Mouse (Mus musculus): Measurements from ENCODE around the gene Vmn2r88. TPM values are rescaled to one million over a fixed set of nuclear protein-coding genes. Genes with fewer than 3 reads are reported as not detected.
A peak's percentile ranks its signal among the peaks of the same experiment; 100 is the strongest.
"Not testable (repeated sequence)": the region's sequence is repeated elsewhere in the genome, so short reads cannot be mapped to it uniquely, and the experiment has no call there.

Vmn2r88 gene
- not detected in 2 replicates for total RNA-seq (2017)

- no peak for ATAC-seq (replicated peaks; ENCODE audit: low read depth, poor library complexity, severe bottlenecking)
Observed at GRCm38 (mm10) chr14:51410520-51410919, at the start of gene Vmn2r88. Gene Vmn2r88 (plus strand): TSS chr14:51410820.

GRCm38 (mm10) chr14:51361456-51361855, 49.2 kb upstream of the Vmn2r88 start, which contains the start of gene Gm7247:
Gene Gm7247 (plus strand): TSS chr14:51361756.
- no peak for ATAC-seq (replicated peaks; ENCODE audit: low read depth, poor library complexity, severe bottlenecking)

- no peak for ATAC-seq (replicated peaks; ENCODE audit: low read depth, poor library complexity, severe bottlenecking)
Observed at GRCm38 (mm10) chr14:51382805-51383204, 27.8 kb upstream of the Vmn2r88 start.

DNA sequence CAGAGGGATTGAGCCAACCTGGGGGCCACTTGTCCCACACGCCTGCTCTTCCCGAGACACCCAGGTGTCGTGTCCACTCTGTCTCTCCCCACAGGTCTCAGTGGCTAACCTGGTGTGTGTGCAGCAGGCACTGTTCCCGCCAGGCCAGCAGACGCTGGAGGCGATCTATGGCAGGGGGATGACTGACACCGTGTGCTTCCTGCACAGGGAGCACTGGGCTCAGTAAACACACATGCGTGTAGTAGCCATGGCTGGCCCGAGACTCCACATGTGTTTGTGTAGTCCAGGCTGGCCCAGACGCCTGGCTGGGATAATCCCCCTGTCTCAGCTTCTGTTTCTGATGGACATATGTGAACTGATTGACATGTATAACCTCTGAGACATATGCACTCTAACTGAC, 26.3 kb upstream of the Vmn2r88 start:
- ATAC-seq (replicated peaks; ENCODE audit: low read depth, poor library complexity, severe bottlenecking) = no peak; the same call in 1 of the 2 replicates

- ATAC-seq (replicated peaks; ENCODE audit: low read depth, poor library complexity, severe bottlenecking) = peak; percentile 45
Observed at GRCm38 (mm10) chr14:51385741-51386140, 24.9 kb upstream of the Vmn2r88 start.

DNA sequence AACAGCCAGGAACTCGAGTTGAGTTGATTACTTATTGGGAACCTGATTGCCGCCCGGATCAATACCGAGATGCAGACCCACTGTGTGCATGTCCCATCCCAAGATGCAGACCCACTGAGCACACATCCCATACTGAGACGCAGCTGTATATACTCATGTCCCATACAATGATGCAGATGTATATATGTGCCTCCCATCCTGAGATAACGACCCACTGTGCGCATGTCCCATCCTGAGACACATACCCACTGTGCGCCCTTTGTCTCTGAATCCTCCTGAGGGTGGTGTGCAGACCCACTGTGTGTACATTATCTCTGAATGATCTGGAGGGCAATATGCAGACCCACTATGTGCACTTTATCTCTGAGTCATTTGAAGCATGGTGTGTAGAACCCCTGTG, 22.9 kb upstream of the Vmn2r88 start:
- ATAC-seq (replicated peaks; ENCODE audit: low read depth, poor library complexity, severe bottlenecking) = peak; percentile 26; the same call in 1 of the 2 replicates

- peak; percentile 46 for ATAC-seq (replicated peaks; ENCODE audit: low read depth, poor library complexity, severe bottlenecking)
Observed at GRCm38 (mm10) chr14:51388222-51388621, 22.4 kb upstream of the Vmn2r88 start.

- no peak for ATAC-seq (replicated peaks; ENCODE audit: low read depth, poor library complexity, severe bottlenecking)
Observed at GRCm38 (mm10) chr14:51423885-51424284, 13.3 kb downstream of the Vmn2r88 start.

DNA sequence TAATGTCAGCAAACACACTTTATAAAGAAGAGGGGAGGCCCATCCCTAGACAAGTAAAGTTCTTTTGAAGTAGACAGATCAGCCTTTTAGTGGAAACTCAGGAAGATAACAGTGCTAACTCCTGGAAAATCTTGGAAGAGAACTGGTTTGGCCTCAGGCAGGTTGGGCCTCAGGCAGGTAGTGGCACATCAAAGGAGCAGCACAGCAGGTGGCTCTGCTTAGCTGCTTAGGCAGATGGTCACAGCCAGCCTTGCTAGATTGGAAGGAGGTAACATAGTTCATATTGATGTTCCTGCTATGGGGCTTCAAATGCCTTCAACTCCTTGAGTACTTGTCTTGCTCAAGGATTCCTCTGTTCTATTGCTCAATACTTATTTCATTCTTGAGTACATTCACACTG, 19.5 kb downstream of the Vmn2r88 start:
- ATAC-seq (replicated peaks; ENCODE audit: low read depth, poor library complexity, severe bottlenecking) = not testable (repeated sequence)

DNA sequence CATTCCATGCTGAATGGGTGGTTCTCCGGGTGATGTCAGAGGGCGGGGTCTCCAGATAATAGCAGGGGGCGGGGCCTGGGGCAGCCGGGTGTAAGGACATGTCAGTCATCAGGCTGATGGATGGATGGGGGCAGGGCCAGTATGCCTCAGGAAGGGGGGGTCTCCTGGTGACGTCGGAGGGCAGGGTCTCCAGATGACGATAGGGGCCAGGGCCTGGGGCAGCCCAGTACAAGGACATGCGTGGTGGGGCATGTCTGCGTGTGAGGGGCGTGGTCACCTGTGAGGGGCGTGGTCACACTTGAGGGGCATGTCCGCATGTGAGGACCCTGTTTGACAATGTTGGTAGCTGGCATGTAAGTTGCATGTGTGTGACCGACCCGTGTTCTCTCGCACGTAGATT, 23.9 kb downstream of the Vmn2r88 start:
- ATAC-seq (replicated peaks; ENCODE audit: low read depth, poor library complexity, severe bottlenecking) = no peak

DNA sequence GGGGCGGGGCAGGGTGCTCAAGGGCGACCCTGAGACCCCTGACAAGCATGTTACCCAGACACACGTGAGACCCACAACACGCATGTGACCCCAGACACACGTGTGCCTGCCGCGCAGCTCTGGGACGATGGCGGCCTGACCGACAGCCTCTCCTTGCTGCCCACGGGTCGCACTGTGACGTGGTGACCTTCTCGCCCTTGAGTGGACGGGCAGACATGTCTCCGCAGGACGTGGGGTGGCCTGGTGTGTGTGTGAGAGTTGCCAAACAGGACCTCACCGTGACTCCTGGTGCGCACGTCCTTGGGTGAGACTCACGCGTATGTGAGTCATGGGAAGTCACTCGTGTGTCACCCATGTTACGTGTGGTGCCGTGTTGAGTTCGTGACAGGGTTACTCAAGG, 24.4 kb downstream of the Vmn2r88 start:
- ATAC-seq (replicated peaks; ENCODE audit: low read depth, poor library complexity, severe bottlenecking) = no peak

DNA sequence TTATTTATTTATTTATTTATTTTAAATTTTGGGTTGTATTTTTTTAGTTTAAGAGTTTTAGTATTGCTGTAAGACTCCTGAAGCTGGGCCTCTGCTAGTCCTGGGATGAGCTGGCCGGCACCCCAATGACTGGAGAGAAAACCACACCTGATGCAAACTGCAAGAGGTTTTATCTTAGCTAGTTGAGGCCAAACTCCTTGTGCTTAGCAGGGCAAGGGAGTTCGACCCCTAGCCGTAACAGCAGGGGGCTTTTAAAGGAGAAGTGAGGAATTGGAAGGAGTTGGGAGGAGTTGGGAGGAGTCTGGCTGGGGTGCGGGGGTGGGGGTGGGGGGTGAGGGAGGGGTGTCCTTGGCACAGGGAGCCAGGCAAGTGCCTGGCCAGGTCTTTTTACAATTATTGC, 28.3 kb downstream of the Vmn2r88 start:
- no peak for ATAC-seq (replicated peaks; ENCODE audit: low read depth, poor library complexity, severe bottlenecking)

DNA sequence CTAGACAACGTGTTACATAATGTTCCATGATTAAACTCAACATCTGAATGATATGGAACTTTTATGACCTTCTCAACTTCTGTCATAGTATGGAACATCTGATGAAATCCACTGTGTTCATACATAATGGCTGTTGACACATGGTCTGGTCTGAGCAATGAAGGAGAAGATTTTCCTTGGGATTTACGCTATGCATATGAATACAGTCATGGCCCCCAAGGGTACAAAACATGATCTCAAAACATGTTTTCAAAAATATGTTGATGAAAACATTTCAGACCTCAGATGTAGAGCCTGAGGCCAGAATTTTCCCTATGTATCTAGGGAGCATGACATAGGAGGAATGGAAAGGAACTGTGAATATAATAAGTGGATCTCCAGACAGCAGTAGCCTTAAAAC, 40.9 kb downstream of the Vmn2r88 start, which contains the start of gene Vmn2r89:
TSS of gene Vmn2r89 (plus strand) at position 301 of the 400 bp plus-strand sequence.
- ATAC-seq (replicated peaks; ENCODE audit: low read depth, poor library complexity, severe bottlenecking) = not testable (repeated sequence)

Other genes with a start within 250 kb of the Vmn2r88 start
- gene Rnase2b, start 248.6 kb upstream of the Vmn2r88 start, total RNA-seq (2017) = not detected in 2 replicates
- not detected in 2 replicates for gene Ang2, start 211.7 kb upstream of the Vmn2r88 start, total RNA-seq (2017)
- gene Ear14, start 207.4 kb upstream of the Vmn2r88 start, total RNA-seq (2017) = not detected in 2 replicates
- gene Rnase2a, start 154.7 kb upstream of the Vmn2r88 start, total RNA-seq (2017) = not detected in 2 replicates
- not detected in 2 replicates for gene Gm7247, start 49.1 kb upstream of the Vmn2r88 start, total RNA-seq (2017)
- gene Vmn2r89, start 41.0 kb downstream of the Vmn2r88 start, total RNA-seq (2017) = not detected in 2 replicates
- not detected in 2 replicates for gene Gm5622, start 142.0 kb downstream of the Vmn2r88 start, total RNA-seq (2017)
- not detected in 2 replicates for gene Gm17175, start 163.2 kb downstream of the Vmn2r88 start, total RNA-seq (2017)
- not detected in 2 replicates for gene Gm17174, start 181.3 kb downstream of the Vmn2r88 start, total RNA-seq (2017)
- gene Gm17078, start 200.5 kb downstream of the Vmn2r88 start, total RNA-seq (2017) = not detected in 2 replicates
- not detected in 2 replicates for gene Gm4181, start 224.8 kb downstream of the Vmn2r88 start, total RNA-seq (2017)